Mouse (Mus musculus) central nervous system, embryonic 11.5 days (tissue): ENCODE data around the gene Cep19. TPM values are rescaled to one million over a fixed set of nuclear protein-coding genes. Genes with fewer than 3 reads are reported as not detected.

ENCODE experiments used
- polyA plus RNA-seq: library from polyadenylated mRNA; depleted of rRNA; stranded (reverse); fragments of >200 nt; gene quantifications from 2 replicates; pipeline ENCODE4 v1.2.3, GENCODE M21; 2012; rRNA removed

Gene Cep19
- polyA plus RNA-seq, result 22.9 and 23.2 TPM in 2 replicates

DNA sequence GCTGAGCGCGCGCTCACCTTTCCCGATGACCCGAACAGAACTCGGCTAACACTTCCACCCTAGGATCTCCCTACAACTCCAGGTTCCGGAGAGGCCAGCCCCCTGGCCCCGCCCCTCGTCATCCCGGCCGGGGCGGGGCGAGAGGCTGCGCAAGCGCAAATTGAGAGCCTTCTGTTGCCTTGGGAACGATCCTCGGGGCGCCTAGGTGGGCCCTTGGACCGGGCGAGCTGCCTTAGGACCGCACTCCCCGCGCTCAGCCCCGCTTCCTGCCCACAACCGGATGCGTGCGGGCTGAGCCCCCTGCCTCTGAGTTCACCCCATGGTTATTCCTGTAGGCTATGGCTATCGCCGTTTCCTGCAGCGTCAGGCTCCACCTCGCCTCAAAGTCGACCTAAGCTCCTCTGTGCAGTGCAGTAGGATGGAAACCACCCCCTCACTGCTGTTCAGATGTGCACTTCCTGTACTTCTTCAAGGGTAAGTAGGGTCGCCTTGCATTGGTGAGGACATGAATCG lies at the start of gene Cep19, which contains the start of gene Pigx:
Cep19 (plus strand) TSS at position 163 of the 513 bp plus-strand sequence.
Pigx (minus strand) TSS at position 103 of the 513 bp plus-strand sequence.

DNA sequence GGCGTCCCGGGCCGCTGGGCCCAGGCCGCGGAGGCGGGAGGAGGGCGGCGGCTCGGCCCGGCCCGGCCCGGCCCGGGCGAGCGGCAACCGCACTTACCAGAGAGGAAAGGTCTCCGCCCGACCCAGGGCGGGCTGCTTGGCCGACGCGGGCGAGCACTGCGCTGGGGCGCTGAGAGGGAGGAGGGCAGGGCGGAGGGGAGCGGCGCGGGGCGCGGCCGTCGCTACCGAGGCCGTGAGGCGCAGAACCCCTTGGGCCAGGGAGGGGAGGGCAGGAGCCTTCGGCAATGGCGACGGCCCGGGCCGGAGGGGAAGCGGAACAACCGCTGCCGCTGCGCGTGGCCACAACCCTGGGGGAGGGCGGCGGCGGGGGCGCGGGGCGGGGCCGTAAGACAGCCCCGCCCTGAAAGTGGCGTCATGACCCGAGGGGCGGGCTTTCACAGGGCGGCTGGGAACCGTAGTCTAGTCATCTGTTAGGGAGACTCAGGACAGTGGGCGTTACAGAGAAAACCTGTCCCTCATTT lies 20.5 kb upstream of the Cep19 start, which contains the start of gene Pak2:
Pak2 (minus strand) TSS at position 352 of the 521 bp plus-strand sequence.

Other genes with a start within 250 kb of the Cep19 start
- 0.10 and 0.19 TPM in 2 replicates for gene Meltf, start 221.0 kb upstream of the Cep19 start, polyA plus RNA-seq
- 0.23 and 0.29 TPM in 2 replicates for gene Pigz, start 165.9 kb upstream of the Cep19 start, polyA plus RNA-seq
- 33.2 and 45.6 TPM in 2 replicates for gene 0610012G03Rik, start 151.3 kb upstream of the Cep19 start, polyA plus RNA-seq
- gene Ncbp2, start 151.3 kb upstream of the Cep19 start, polyA plus RNA-seq, result 221 and 907 TPM in 2 replicates
- 17.0 and 22.6 TPM in 2 replicates for gene Senp5, start 96.5 kb upstream of the Cep19 start, polyA plus RNA-seq
- 28.7 and 33.2 TPM in 2 replicates for gene Pak2, start 20.5 kb upstream of the Cep19 start, polyA plus RNA-seq
- 67.3 and 89.2 TPM in 2 replicates for gene Pigx, start 60 bp upstream of the Cep19 start, polyA plus RNA-seq
- 5.6 and 6.2 TPM in 2 replicates for gene Nrros, start 65.8 kb downstream of the Cep19 start, polyA plus RNA-seq
- 0.17 TPM in 1 of 2 replicates, not detected in the other for gene Bex6, start 80.0 kb downstream of the Cep19 start, polyA plus RNA-seq
- 19.1 and 20.0 TPM in 2 replicates for gene Fbxo45, start 147.4 kb downstream of the Cep19 start, polyA plus RNA-seq
- 13.8 and 20.1 TPM in 2 replicates for gene Wdr53, start 147.4 kb downstream of the Cep19 start, polyA plus RNA-seq
- gene Smco1, start 171.7 kb downstream of the Cep19 start, polyA plus RNA-seq, result not detected in 2 replicates
- gene Rnf168, start 177.7 kb downstream of the Cep19 start, polyA plus RNA-seq, result 25.1 and 35.4 TPM in 2 replicates
- gene Ubxn7, start 232.5 kb downstream of the Cep19 start, polyA plus RNA-seq, result 17.5 and 29.2 TPM in 2 replicates